Mouse (Mus musculus): Measurements from ENCODE around the gene Ythdf2.

The Ythdf2 gene

DNA sequence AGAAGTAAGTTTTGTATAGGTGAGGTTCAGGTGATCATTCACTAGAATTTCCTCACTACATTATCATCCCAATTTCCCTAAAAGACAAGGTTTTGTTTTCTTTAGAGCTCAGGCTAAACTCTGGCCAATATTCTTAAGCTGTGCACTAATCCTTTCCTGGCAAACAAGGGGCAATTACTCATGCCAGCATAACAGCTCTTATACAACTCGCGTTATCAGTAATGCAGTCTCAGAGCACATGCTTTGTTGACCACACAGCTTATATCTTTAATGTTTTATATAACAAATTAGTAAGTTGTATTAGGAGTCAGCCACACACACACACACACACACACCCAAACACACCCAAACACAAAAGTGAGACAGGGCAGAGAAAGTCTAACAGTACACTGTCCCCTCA is 1.8 kb downstream of the Ythdf2 start:
- peak; percentile 68 for DNase-seq (ENCODE audit: extremely low read depth, low read depth, low spot score)

DNA sequence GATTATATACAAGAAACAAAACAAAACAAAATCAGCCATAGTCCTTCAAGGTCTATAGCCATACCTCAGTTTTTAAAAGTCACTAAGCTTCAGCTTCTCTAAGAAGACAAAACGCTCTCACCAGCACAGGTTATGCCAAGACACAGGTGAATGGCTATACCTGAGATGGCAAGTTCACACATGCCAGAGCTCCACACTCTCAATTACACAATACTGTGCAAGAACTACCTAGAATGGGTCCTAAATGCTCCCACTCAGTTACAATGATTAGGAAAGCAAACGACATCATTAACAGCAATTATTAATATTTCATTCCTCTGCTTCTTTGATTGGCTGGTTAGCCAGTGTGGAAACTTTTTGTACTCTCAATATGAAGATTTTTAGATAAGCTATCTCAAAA is 2.8 kb downstream of the Ythdf2 start:
- peak; percentile 96 for DNase-seq (ENCODE audit: extremely low read depth, low read depth, low spot score)

DNA sequence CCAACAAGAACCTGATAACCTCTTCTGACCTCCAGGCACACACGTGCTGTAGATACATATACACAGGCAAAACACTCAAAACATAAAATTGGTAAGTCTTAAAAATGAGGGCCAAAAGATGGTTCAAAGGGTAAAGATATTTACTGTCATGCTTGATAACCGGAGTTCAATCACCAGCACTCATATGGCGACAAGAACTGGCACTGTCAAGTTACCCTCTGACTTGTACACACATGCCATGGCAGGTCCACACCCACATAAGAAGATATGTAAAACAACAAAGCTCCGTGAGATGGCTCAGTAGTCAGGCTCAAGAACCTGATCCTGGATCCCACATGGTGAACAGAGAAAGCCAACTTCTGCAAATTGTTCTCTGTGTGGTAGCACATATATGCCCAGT is 4.8 kb downstream of the Ythdf2 start:
- DNase-seq (ENCODE audit: extremely low read depth, low read depth, low spot score) = peak; percentile 49

DNA sequence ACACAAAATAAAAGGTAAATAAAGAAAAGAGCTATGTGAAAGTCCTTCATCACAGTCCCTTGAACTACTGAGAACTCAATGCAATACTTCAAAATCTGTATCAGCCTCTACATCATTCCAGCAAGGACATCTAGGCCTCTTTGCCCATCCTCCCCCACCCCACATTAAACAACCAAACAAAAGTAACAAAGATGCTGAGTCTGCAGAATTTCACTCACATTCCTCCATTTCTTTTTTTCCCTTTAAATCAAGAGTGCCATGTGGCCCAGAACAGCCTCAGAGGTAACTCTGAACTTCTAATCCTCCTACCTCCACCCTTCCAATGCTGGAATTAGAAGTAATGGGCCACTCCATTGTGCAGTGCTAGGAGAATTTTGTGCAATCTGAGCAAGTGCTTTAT is 13.3 kb downstream of the Ythdf2 start:
- no peak for DNase-seq (ENCODE audit: extremely low read depth, low read depth, low spot score)

DNA sequence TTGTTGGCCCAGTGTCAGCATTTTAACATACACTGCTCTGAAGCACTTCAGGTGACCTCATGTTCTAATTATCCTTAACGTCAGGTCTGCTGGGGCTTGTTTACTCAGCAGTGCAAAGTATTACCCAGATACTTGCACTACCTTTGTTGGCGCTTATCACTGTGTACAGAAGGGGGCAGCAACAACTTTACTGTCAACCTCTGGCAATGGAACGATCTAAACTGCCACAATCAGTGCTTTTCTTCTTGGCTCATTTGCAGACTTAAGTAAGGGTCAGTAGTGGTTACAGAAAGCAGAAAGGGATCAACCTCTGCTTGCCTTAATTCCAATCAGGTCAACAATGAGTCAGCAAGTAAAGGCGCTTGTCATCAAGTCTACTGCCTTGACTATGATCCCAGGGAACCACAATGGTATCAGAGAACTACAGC is 13.8 kb downstream of the Ythdf2 start:
- no peak for DNase-seq (ENCODE audit: extremely low read depth, low read depth, low spot score)

DNA sequence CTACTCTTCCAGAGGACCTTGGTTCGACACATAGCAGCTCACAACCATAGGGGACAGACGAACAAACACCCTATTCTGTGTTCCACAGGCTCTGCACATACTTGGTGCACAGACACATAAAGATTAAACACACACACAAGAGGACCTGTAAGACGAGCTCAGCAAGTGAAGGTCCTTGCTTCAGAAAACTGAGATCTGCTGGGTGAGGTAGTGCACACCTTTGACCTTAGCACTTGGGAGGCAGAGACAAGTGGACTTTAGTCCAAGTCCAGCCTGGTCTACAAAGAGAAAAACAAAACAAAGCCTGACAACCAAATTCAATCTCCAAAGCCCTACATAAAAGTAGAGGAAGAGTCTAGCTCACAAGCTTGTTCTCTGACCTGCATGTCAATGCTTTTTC is 17.1 kb downstream of the Ythdf2 start:
- DNase-seq (ENCODE audit: extremely low read depth, low read depth, low spot score) = no peak

DNA sequence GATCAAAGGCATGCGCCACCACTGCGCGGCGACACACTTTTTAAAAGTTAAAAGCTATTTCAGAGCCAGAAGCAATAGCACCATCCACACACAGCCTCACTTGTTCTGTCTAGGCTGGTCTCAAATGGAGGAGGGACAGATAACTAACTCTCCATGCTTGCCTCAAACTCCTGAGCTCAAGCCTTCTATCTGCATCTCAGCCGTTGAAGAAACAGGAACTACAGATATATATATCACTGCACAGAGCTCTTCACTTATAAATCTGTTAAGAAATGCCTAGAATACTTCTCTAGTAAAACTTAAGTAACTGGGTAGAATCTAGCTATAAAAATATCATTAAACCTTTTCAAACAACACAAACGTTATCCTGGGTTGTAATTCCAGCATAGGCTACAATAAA is 17.7 kb downstream of the Ythdf2 start:
- no peak for DNase-seq (ENCODE audit: extremely low read depth, low read depth, low spot score)

DNA sequence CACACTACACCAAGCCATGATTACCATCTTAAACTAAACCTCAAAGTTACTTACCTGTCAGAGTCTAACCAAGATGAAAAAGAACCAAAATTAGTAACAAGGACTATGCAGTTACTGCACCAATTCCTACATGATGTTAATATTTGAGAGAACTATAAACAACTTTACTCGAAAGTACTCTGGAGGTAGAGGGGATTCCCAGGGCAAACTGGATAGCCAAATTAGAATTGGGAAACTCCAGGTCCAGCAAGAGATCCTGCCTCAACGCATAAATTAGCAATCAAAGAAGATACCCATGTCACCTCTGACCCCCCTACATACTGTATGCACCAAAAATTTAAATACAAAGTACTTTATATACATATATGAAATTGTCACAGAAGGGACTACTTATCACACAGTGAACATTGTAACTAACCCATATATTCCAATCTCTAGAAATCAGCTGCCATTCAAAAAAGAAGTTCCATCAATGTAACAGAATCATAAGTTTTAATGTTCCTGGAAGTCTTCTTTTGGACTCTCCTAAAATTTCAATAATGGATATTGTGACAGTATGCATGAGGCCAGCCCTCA is 24.2 kb downstream of the Ythdf2 start:
- DNase-seq (ENCODE audit: extremely low read depth, low read depth, low spot score) = no peak

DNA sequence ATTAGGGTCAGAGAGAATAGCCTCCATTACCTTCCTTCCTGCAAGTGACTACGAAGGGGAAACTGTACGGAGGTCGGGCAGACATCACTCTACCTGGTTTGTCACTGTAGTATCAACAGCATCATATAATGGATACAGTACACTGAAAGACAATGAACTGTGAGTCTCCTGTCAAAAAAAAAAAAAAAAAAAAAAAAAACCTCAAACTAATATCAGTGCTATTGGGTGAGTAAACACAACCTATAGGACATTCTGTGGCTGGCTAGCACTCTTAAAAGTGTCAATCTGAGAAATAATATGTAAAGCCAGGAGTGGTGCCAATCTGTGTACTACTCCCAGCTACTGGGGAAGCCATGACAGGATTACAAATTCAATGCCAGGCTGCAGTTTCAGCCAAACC is 28.9 kb downstream of the Ythdf2 start:
- no peak for DNase-seq (ENCODE audit: extremely low read depth, low read depth, low spot score)

DNA sequence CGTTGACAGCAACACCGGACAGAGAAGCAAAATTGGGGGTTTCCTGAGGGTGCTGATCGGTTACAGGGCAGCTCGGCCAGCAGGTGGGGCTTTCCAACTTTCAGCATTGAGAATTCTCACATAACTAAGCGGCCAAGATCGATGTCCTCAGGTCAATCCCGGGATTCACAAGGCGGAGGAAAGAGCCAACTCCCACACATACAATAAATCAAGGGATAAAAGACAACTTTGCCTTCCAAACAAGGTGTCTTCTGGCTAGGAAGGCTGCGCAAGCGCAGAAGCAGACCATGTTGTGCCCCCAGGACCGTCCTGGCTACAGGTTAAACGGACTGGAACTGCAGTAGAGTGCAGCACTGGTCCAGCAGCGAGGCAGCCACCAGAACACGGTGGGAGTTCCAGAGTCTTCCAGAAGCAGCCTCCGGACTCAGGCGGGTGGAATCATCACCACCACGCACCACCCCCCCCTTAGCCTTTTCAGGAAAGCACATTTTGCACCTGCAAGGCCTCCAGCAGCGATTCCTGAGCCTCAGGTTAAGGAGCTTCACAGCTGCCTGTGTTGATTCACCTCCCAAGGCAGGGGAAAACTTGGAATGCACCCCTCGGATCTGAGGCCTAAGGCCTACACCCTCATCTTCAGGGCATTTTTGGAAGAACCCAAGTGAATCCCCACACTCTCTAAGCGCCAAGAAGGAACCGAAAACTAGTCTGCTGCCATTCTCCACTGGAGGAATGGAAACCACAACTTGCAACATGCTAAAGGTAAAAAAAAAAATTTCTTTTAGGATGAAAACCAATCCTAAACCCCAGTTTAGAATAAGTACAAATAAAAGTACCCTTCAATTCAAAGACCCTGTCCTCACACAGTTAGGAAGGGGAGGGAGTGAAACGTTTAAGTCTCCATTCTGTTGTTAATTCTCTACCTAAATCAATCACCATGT is 30.1 kb downstream of the Ythdf2 start:
- DNase-seq (ENCODE audit: extremely low read depth, low read depth, low spot score) = peak; percentile 76

DNA sequence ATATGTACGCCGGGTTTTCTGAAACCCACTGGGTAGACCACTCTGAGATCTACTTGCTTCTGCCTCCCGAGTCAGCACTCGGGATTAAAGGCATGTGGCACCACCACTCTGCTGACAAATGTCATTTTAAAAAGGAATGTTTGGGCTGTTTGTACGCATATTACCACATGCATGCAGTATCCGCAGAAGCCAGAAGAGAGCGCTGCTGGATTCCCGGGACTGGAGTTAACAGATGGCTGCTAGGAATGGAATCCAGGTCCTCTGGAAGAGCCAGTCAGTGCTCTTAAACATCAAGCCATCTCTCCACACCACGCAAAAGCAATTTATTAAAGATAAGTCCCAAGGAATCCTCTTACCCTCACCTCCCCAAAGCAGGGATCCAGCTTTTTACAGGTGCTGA is 31.4 kb downstream of the Ythdf2 start:
- no peak for DNase-seq (ENCODE audit: extremely low read depth, low read depth, low spot score)

DNA sequence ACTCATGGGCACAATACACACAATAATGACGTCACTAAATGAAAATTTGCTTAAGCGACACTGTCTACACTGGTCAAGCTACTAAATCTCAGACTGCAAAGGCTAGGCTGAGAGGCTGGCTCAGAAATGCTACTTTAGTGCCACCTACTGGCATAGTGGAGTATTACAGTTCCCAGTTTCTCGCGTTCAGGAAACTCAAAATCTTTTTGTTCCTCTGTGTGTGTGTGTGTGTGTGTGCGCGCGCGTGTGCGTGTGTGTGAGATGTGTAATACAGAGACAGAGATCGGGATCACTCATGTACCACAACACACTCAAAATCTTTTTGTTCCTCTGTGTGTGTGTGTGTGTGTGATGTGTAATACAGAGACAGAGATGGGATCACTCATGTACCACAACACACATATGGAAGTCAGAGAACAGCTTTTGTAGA is 33.5 kb downstream of the Ythdf2 start:
- no peak for DNase-seq (ENCODE audit: extremely low read depth, low read depth, low spot score)

DNA sequence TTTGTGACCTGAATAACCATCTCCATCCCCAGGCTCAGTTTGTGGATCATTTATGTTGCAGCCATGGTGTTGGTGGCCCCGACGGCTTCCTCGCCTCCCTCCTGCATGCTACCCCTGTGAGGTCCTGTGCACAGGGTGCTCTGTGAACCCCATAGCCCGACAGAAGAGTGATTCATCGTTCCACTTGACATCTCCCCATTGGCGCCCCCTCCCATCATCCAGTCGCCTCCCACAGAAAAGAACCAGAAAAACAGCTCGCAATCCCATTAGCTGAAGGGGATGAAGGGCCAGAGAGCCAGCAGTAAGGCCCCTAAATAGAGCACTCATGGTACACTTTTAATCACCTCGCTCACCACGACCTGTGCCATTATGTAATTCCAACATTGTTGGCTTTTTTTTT is 35.6 kb downstream of the Ythdf2 start:
- DNase-seq (ENCODE audit: extremely low read depth, low read depth, low spot score) = no peak

DNA sequence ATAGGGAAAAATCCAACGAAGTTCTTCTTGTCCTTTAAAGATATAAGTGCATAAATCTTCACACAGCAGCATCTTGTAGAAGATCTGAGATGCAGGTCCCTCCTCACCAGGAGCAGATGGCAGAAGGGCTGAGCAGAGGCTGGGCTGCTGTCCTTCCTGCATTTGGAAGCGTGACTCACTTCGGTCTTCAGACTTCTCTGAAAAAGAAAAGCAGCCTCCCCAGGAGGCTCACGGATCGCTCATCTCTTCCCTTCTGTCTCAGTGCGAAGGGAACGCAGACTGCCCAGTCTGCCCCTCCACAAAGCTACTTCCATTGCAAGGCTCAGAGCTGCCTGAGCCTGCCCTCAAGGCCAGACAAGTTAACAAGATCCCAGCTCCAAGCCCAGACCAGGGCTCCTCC is 41.2 kb downstream of the Ythdf2 start:
- no peak for DNase-seq (ENCODE audit: extremely low read depth, low read depth, low spot score)

DNA sequence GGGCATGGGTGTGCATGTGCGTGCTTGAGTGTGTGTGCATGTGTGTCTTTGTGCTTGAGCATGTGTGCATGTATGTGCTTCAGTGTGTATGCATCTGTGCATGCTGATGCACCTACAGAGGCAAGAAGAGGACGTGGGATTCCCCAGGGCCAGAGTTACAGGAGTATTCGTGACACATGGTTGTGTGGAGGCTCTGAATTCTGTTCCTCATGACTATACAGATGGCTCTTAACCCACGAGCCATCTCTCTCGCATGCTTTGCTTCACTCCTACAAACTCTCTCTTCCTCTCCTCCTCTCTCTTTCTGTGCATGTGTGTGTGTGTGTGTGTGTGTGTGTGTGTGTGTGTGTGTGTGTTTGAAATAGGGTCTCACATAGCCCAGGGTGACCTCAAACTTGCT is 42.3 kb downstream of the Ythdf2 start:
- no peak for DNase-seq (ENCODE audit: extremely low read depth, low read depth, low spot score)

DNA sequence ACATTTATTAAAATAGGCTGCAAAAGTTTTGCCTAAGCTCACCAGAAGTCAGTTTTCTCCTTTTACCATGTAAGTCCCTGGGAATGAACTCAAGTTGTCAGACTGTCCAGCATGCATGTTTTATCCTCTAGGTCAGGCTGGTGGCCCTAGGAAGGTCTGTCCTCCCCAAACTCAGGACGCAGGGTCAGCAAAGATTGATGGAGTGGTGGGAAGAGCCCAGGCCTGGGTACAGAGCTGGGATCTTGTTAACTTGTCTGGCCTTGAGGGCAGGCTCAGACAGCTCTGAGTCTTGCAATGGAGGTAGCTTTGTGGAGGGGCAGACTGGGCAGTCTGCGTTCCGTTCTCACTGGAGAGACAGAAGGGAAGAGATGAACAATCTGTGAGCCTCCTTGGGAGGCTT is 42.8 kb downstream of the Ythdf2 start:
- no peak for DNase-seq (ENCODE audit: extremely low read depth, low read depth, low spot score)

DNA sequence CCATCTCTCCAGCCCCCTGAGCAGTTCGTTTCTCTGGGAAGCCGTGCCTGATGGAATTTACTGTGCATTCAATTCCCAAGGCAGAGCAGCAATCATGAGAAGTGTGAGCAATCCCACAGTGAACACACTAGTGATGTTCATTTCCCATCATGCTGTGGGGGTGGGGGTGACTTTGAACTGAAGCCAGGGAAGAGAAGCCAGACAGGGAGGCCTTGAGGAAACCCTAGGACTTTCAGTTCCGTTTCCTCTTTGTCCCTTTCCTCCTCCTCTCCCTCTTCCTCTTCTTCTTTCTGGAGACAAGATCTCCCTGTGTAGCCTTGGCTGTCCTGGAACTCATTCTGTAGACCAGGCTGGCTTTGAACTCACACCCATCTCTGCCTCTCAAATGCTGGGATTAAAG is 44.7 kb downstream of the Ythdf2 start:
- DNase-seq (ENCODE audit: extremely low read depth, low read depth, low spot score) = no peak

DNA sequence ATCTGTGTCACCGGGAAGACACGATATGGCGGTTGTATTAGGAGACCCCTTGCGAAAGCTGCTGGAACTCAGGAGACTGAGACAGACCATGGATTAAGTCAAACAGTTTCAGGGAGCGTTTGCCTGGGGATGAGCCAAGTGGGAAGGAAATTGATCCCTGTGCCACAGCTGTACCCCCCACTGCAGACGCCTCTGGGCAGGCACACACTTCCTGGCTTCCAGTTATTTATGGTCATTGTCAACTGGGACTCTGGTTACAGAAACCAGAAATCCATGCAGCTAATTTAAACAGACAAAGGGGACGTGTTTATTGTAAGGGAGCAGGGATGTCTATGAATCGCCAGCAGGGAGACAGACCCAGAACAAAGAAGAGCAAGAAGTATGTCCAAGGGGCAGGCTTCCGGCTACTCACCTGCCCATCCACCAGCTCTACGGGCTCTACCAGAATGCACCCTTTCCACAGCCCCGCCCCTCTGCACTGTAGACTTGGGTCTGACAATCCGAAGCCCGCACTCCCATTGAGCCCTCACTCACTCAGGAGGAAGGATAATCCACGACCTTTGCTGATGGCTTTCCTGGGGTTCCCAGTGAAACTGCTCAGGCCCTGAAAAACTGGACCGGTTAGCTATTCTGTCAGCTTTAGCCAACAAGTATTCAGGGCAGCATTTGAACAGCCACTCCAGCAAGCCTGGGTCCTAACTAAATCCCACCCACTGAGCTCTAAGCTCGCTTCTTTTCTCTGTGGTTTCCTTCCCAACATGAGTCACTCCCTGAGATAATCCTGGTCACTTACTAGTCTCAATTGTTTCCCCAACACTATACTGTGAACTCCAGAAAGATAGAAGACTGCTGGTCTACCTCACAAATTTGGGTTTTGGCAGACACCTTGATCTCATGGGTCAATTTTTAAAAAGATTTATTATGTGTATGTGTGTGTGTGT is 45.5 kb downstream of the Ythdf2 start:
- no peak for DNase-seq (ENCODE audit: extremely low read depth, low read depth, low spot score)

DNA sequence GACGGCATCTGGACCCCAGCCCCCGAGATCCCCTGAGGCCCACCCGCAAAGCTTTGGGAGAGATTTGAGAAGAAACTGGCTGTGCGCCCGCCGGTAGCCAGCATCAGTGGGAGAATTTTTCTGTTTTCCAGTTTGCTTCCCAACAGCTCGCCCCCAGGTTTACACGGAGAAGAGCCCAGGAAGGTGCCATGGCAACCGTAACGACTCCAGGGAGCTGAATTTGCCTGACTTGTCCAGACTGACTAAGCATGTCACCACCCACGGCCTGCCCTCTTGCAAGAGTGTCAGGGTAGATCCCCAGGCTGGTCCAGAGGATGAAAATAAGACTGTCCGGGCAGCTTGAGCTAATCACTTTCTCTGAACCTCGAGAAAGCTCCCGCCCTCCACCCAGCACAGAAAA is 46.4 kb downstream of the Ythdf2 start:
- no peak for DNase-seq (ENCODE audit: extremely low read depth, low read depth, low spot score)

DNA sequence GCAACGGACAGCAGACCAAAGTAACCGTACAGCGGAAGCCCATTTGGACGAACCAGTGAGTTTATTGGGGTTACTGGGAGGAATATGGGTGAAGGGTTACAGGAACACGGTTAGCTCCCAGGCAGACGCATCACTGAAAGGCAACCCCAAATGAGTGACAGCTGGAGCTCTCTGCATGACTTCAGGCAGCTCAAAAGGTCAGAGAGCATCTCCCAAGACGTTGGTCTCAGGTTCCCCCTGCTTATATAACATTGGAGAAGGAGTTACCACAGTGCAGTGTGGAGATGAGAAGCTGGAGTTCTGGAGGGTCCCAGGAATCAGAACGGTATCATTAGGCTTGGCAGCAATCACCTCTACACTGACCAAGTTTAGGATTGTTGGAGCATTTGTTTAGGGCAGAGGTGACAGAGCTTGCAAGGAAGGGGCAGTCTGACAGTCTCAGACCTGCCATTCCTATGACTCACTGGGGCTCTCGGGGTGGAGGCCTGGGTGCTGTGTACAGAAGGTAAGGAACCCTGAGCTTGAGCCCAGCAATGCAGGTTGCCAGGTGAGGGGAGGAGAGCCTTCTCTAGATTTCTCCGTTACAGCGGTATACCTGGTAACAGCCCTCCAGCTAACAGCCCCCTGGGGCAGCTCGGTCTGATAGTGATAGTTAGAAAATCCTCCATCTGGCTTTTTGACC is 55.0 kb downstream of the Ythdf2 start:
- DNase-seq (ENCODE audit: extremely low read depth, low read depth, low spot score) = no peak
